Mouse (Mus musculus): ENCODE data around the gene Ebf1. TPM values are rescaled to one million over a fixed set of nuclear protein-coding genes. Genes with fewer than 3 reads are reported as not detected.

Ebf1 gene
- total RNA-seq, 2 experiments from 2014 or later: 7.6 to 21.0 TPM

DNA sequence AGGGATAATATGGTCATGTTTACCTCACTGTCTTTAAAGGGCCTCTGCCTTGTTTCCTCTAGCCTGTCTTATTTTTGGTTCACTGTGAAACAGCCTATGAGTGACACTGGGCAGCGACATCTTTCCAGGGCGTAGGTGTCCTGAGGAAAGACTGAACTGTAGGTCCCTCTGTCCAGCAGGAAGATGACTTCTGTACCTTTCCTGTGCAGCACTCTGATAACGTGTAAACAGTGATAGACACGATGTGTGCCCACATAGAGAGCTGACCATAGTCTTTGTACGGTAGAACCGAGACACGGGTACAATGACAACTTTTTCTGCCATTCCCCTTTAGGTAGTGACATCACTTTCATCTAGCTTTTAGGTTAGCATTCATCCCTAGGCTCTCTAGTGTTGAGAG lies 357.2 kb downstream of the Ebf1 start:
- no peak for ATAC-seq (replicated peaks; ENCODE audit: low FRiP score, poor library complexity, severe bottlenecking)

DNA sequence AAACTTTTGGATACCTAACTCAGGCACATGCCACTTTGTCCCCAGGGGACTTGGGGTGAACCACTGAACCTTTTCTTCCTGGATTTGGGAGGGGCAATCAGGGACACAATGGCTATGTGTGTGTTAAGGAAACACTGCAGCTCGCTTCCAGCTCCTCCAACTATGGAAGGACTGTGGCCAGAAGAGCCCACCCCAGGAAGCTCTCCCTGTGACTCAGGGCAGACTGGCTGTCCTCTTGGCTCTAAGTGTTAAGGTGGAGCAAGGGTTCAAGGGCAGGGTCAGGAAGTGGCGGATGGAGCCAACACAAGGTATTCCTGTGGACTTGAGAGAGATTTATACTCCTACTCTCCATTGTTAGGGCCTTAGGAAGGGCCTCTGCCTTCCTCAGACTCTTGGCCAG lies 358.0 kb downstream of the Ebf1 start:
- ATAC-seq (replicated peaks; ENCODE audit: low FRiP score, poor library complexity, severe bottlenecking): no peak

DNA sequence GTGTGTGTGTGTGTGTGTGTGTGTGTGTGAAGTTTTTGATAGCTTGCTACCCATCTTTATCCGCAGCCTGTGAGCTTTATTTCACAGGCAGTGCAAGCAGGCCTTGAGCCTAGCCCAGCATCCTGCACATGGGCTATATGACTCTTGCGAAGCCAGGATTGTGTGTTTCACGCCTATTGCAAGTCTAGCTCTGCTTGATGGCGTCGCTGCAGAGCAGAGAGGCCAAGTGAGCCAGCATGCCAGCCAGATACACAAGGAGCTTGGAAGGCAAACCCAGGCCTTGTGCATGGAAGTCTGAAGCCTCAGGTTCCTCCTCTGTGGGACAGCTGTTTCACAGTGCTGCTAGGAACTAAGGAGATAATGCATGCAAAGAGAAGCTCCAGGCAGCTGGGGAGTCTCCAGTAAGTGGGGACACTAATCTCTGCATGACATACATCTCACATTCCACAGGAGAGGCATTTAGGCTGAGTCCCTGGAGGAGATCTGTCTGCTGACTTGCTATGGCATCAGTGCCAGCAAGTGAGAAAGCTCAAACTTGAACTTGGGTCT lies 359.2 kb downstream of the Ebf1 start:
- ATAC-seq (replicated peaks; ENCODE audit: low FRiP score, poor library complexity, severe bottlenecking): no peak

DNA sequence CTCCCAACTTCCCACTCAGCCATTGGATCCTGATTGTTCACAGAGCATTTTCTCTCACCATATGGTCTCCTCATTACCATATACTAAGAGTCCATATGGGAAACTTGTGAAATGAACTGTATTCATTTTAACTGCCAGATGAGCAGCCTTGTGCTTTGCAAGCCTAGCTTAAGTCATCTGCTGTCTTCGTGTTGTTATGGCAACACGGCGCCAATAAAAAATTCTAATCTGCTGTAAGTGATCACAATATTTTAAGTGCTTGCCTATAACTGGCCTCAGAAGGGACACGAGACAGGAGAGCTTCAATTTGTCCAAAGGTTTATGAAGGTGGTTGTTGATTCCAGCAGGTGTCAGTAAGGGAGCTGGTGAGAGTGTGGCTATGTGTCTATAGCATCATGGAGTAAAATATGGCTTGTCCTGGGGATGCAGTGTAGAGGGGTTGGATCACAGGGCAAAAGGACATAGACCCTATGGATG lies 360.8 kb downstream of the Ebf1 start:
- ATAC-seq (replicated peaks; ENCODE audit: low FRiP score, poor library complexity, severe bottlenecking): no peak

DNA sequence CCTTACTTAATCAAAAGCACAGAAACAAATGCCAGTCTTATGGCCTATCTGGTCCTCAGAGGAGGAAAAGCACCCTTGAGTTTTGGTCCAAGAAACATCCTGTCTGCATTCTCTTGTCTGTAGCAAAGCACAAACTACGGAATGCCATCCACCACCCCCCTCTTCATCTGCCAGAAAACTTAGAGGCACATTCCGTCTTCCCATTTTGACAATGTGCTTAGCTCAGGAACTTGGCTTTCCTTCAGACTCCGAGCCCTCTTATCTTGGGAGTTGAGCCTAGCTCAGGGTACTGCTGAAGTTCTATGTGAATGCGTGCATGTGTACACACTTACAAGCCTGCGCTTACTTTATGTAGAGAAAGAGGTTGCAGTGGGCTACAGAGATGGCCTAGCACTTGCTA lies 362.3 kb downstream of the Ebf1 start:
- no peak for ATAC-seq (replicated peaks; ENCODE audit: low FRiP score, poor library complexity, severe bottlenecking)

DNA sequence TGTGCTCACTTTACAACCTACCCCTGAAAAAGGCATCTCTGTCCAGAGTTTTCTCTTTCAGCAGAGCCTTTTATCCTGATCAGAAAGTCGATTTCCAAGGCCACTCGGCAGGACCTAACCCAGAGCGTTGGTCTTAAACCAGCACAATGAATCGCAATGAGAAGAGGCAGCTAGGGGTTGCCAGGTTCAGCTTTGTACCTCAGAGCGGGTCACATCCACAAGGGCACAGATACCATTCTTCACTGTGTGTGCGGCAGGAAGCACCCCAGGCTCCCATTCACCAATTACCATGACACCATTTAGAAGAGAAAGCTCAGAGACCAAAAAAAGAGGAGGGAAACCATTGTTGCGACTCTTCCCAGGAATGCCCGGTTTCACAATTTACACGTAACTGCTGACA lies 365.1 kb downstream of the Ebf1 start:
- ATAC-seq (replicated peaks; ENCODE audit: low FRiP score, poor library complexity, severe bottlenecking): no peak

DNA sequence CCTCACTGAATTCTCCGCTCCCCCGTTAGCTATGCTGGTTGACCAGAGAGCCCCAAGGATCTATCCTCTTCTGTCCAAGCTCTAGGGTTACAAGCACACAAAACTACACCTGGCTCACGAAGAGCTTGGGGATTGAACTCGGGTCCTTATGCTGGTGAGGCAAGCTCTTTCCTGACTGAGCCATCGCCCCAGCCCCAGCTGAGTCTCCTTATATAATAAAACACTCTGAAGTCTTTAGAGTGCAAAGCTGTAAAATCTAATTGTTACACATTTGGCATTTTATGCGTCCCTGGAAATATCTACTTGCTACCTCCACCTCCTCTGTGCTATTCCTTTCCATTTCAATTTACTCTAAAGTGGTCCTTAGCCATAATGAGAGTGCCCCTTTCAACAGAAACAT lies 366.8 kb downstream of the Ebf1 start:
- no peak for ATAC-seq (replicated peaks; ENCODE audit: low FRiP score, poor library complexity, severe bottlenecking)

DNA sequence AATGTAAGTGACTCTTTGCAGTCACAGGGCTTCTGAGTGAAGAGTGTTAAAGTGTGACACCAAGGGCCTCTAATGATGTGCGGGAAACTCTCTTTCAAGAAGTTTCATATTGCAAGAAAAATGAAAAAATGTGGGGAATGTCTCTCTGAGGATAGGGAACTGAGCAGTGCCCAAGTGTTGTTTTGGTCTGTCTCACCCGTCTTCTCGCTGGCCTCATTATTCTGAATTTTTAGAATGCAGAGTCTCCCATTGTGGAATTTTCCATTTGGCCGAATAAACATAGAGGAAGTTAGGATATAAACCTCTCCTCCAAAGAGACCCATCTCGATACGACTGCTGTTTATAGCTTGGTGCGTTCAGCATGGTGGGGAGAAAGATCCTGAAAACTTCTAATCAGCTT lies 367.3 kb downstream of the Ebf1 start:
- no peak for ATAC-seq (replicated peaks; ENCODE audit: low FRiP score, poor library complexity, severe bottlenecking)

DNA sequence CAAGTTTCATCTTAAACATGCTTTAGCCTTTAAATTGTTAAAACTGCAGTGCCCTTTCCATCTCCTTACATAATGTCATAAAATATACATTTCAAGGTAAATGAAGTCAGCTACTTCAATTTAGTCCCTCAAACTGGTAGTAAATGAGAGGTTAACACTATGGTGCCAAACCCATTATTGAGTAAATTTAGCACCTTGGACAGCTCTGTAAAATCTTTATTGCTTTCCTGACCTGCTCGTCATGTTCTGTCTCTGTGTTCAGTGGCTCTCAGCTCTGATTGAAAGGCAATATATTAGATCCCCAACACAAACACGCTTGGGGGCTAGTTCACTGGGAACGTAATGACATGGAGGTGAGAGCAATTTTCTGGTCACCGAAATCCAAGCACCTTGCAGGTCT lies 370.7 kb downstream of the Ebf1 start:
- no peak for ATAC-seq (replicated peaks; ENCODE audit: low FRiP score, poor library complexity, severe bottlenecking)

DNA sequence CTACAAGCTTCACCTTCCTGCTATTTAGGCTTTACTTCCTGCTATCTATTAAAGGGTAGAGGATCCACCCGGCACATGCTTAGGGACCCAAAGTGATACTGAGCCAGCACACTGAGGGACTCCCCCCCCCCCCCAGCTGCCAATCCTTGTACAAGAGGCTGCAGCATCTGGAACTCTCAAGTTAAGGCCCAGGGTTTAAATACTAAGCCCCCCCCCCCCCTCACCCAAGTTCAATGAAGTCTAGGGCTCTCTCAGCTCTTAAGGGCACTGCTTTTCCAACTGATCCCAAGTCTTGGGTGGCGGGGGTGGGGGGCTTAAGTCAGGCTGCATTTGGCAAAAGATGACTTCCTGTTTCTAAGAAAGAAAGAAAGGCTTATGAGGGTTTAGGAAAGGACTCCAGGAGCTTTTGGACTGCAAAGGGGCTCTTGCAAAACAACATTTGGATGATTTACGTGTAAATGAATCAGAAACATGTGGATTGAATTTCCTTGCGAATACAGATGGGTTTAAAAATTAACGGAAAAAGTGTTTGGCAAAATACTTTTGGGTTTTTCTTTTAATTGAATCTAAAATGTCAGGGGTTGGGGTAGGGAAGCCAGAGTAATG lies 385.7 kb downstream of the Ebf1 start:
- ATAC-seq (replicated peaks; ENCODE audit: low FRiP score, poor library complexity, severe bottlenecking): no peak

DNA sequence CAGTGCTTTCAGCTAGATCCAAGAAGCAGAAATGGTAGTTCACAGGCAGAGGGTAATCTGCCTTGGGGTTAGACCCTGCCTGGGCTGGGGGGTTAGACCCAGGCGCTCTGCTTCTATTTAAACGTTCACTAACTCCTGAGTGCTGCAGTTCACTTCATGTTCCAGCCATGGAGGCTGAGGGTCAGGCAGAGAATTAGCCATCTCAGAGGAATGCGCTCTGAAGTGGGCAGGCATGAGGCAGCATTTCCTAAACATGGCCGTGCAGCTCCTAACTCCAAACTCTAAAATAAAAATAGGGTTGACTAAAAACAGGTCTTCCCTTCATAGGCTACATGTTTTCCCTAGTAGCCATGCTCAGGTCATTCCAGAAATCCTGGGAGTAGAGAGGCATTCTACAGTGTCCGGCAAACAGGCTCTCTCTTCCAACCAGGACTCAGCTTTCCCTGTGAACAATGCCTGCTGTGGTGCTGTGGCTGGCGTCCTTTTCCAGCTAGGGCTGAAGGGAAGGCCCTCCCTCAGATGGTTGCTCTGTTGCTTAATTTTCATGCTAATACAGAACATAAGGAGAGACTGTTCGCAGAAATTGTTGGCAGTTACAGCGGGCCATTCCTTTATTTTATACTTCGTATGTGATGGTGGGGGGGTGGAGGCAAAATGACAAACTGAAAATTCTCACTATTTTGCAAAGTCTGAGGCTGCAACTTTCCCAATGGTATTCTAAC lies 386.8 kb downstream of the Ebf1 start:
- no peak for ATAC-seq (replicated peaks; ENCODE audit: low FRiP score, poor library complexity, severe bottlenecking)

DNA sequence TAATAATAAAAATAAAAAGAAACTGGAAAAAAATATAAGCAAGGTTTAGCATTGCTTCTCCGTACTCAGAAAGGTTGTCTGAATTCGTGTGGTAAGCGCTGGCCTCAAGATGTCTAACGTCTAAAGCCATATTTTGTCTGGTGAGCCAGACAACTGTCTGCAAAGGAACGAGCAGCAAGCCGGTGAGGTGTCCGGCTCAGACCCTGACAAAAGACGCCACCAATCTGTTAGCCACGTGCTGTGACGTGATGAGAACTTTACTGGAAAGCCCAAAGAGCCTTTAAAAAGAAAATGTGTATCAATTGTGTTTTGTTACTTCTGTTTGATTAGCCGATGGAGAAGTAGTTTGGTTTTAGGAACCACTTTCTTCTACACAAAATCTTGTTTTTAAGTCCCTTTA lies 390.2 kb downstream of the Ebf1 start:
- no peak for ATAC-seq (replicated peaks; ENCODE audit: low FRiP score, poor library complexity, severe bottlenecking)

DNA sequence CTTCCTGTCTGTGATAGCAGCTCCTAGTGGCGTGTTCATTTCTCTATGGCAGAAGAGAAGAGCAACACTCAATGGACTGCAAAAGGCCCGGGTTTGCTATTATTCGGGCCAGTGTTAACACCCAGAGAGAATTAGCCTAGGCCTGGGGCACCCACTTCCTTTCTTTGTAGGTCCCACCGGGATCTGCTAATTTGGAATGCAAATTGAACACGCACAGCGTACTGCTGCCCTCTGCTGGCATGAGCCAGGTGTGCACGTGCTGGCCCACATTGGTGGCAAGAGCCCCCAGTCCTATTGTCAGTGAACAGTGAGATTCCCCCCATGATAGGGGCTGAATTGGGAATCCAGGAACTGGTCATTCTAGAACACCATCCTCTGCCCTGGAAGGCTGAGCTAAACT lies 391.0 kb downstream of the Ebf1 start:
- no peak for ATAC-seq (replicated peaks; ENCODE audit: low FRiP score, poor library complexity, severe bottlenecking)

DNA sequence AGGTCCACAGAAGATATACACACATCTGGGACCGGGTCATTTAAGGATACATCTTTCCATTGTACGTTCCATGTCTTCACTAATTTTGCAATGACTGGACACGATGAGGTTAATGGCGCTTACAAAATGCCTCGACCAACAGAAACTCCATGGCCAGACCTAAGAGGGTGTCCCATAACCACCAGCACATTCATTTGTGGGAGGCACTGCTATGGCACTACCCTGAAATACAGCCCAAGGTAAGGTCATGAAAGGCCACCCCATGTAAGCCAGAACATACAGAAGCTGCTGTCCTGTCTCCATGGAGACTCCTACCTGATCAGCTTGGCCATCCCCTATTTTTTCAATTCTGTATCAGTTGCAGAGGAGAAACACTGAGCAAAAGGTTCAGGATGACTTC lies 391.6 kb downstream of the Ebf1 start:
- no peak for ATAC-seq (replicated peaks; ENCODE audit: low FRiP score, poor library complexity, severe bottlenecking)

DNA sequence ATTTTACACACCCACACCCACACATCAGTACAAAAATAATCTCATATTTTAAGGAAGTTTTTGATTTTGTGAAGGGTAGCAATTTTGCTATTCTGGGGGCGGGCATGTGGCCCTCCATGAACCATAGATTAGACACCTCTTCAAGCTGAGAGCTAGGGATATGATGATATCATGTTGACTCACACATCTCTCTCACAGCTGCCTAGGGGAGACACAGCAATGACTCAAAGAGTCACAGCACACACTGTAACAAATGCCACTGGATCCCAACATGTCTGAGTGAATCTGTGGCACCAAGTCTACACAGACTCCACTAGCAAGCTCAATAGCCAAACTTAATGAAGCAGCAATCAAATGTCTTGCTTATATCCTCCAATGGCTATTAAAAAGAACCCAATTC lies 395.0 kb downstream of the Ebf1 start:
- no peak for ATAC-seq (replicated peaks; ENCODE audit: low FRiP score, poor library complexity, severe bottlenecking)

DNA sequence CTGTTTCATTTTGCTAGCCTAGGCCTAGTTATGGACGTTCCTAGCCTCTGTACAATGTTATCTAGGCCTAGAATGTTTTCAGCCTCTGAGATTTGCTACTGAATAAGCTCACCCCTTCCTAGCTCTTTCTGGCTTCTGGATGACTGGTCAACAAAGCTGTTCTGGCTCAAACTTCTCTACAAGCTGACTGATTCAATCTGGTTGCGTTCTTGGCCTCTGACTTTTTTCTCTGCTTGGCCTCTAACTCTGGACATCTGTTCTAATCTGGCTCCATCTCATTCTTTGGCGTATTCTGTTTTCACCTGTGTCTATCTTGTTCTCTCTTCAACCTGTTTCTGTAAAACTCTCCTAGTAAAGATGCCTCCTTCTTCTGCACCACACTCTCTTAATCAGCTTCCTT lies 400.4 kb downstream of the Ebf1 start:
- ATAC-seq (replicated peaks; ENCODE audit: low FRiP score, poor library complexity, severe bottlenecking): no peak

DNA sequence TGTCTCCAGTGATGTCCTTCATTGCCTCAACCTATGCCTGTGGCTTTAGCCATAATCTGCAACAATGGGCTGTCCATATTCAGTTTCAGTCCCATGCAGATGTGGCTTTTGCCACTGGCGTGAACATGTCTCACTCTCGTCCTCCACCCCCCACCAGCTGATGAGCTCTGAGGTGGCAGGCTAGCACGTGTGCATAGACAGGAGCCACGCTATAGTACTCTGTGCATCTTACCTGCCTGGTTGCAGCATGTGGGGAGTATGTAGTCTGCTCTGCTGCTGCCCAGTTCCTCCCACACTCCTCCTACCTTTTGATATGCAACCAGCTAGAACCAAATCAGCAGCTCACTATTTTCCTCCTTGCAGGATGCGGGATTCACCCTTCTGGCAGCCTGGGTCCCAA lies 408.9 kb downstream of the Ebf1 start:
- no peak for ATAC-seq (replicated peaks; ENCODE audit: low FRiP score, poor library complexity, severe bottlenecking)

DNA sequence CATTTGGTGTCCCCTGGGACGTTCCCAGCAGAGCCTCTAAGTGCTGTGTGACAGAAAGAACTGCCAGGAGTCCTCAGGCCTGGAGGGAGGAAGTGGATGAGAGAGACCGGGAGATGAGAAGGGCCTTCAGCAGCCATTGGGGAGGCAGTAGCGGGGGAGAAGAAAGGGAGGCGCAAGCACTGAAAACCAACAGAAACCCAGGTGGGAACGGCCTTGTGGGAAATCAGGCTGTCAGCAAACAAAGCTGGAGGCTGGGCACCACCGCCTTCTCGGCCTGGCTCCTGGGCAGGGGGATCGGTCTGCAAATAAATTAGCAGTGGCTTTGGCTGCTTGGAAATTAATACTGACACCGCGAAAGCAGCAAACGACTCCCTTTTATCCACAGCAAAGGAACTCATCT lies 409.6 kb downstream of the Ebf1 start:
- no peak for ATAC-seq (replicated peaks; ENCODE audit: low FRiP score, poor library complexity, severe bottlenecking)

DNA sequence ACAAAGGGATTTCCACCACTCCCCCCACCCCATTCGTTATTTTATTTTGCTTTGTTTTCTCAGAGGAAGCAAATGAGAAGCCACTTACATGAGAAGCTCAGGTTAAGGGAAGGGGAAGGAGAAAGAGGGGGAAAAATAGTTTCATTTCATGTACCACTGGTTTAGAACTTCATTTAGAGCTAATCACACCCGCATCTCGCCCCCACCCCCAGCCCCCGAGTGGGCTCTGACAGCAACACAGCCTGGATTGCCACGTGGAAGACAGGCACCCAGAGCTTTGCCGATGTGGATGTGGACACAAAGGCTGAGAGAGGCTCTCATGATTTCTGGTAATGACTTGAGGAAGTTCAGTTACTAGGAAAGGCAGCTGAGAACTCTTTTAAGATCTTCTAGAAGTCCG lies 410.0 kb downstream of the Ebf1 start:
- no peak for ATAC-seq (replicated peaks; ENCODE audit: low FRiP score, poor library complexity, severe bottlenecking)

DNA sequence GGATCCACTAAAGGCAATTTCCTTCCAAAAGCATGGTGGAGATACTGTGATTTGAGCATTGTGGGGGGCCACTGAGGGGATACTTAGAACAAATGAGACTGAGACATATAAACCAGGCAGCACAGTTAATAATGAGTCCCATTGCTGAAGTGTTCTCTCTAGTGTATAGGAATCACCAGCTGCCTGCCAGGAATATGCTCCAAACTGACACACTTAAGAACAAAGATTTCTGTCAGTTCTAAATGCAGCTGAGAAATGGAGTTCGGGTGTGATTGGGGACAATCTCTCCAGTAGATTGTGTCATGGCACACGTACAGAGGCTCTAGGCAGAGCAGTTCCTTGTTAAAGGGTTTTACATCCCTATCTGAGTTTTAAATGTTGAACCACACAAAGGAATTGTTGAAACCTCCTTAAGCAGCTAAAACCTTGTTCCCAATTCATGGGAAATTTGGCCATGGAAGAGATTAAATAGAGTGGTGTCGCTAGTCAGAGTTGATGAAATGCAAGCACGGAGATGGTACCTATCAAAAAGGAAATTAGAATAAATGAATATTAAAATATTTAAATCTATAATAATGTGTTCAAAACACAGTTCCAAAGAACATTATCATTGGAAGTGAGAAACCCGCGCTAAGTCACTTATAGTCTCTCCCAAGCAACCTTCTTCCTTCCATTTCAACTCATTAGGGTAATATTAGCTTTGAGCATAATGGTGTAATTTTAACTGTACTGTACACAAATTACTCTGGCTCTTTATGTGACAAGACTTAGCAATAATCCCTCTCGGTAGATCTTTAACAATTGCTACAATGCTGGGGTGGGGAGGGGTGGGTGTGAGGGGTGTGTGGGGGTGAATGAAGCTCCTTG lies 438.9 kb downstream of the Ebf1 start:
- ATAC-seq (replicated peaks; ENCODE audit: low FRiP score, poor library complexity, severe bottlenecking): no peak

Measured in erythroid progenitor cell, adult 5-6 weeks (primary cell).